Mouse (Mus musculus): ENCODE measurements at regions not wholly inside any gene's neighbourhood (a gene's known extent, or its start where the extent isn't known, plus 50 kb on each side); places are given as distances from the start of the nearest gene placed in this dataset.

- Histone ChIP-seq H3K79me2 (ENCODE audit: control insufficient read depth, insufficient read depth) (no peaks in the 10 kb centered on the region), H3ac (ENCODE audit: control insufficient read depth, insufficient read length, low read depth) (no peak overlapping the region), H3K27me3 (ENCODE audit: control insufficient read depth, insufficient read depth, insufficient read length) (no peaks in the 10 kb centered on the region), H3K4me3 (ENCODE audit: insufficient read depth, poor library complexity, severe bottlenecking) (no peak overlapping the region), H3K79me3 (ENCODE audit: low read depth) (no peaks in the 10 kb centered on the region), H3K36me3 (ENCODE audit: control insufficient read depth, insufficient read depth) (no peaks in the 10 kb centered on the region)
- TF ChIP-seq CEBPB (IDR thresholded peaks at IDR 0.05; ENCODE audit: low read depth) (no peak), CTCF (IDR thresholded peaks at IDR 0.05; ENCODE audit: control insufficient read depth, insufficient read depth, insufficient read length) (no peak), USF1 (IDR thresholded peaks at IDR 0.05; ENCODE audit: low read depth) (no peak)
Observed at GRCm38 (mm10) chr2:117842309-117842986, 269.2 kb upstream of the Thbs1 start.

- H3ac ChIP-seq (ENCODE audit: control insufficient read depth, insufficient read length, low read depth) = no peak overlapping the region
- H3K79me2 ChIP-seq (ENCODE audit: control insufficient read depth, insufficient read depth) = no peaks in the 10 kb centered on the region
- H3K36me3 ChIP-seq (ENCODE audit: control insufficient read depth, insufficient read depth) = no peaks in the 10 kb centered on the region
- H3K4me3 ChIP-seq (ENCODE audit: insufficient read depth, poor library complexity, severe bottlenecking) = no peak overlapping the region
- H3K79me3 ChIP-seq (ENCODE audit: low read depth) = no peaks in the 10 kb centered on the region
- no peaks in the 10 kb centered on the region for H3K27me3 ChIP-seq (ENCODE audit: control insufficient read depth, insufficient read depth, insufficient read length)
- TF ChIP-seq USF1 (IDR thresholded peaks at IDR 0.05; ENCODE audit: low read depth) = no peak
- TF ChIP-seq MYOD1 (IDR thresholded peaks at IDR 0.05; ENCODE audit: control insufficient read depth, insufficient read length, low read depth) = no peak
- no peak for TF ChIP-seq MYOG (IDR thresholded peaks at IDR 0.05; ENCODE audit: control insufficient read depth, extremely low read depth, insufficient read length)
- no peak for TF ChIP-seq CTCF (IDR thresholded peaks at IDR 0.05; ENCODE audit: control insufficient read depth, insufficient read depth, insufficient read length)
- TF ChIP-seq CEBPB (IDR thresholded peaks at IDR 0.05; ENCODE audit: low read depth) = no peak
- TF ChIP-seq MAX (IDR thresholded peaks at IDR 0.05) = no peak
- no peak for TF ChIP-seq FOSL1 (IDR thresholded peaks at IDR 0.05; ENCODE audit: insufficient read depth, low read length, poor library complexity, severe bottlenecking)
Observed at GRCm38 (mm10) chr2:117852442-117852841, 259.2 kb upstream of the Thbs1 start.

GRCm38 (mm10) chr2:117862301-117862700 lies 249.4 kb upstream of the Thbs1 start:
- no peaks in the 10 kb centered on the region for H3K36me3 ChIP-seq (ENCODE audit: control insufficient read depth, insufficient read depth)
- no peak for TF ChIP-seq MYOD1 (IDR thresholded peaks at IDR 0.05; ENCODE audit: control insufficient read depth, insufficient read length, low read depth)
- TF ChIP-seq CTCF (IDR thresholded peaks at IDR 0.05; ENCODE audit: control insufficient read depth, insufficient read depth, insufficient read length) = no peak
- TF ChIP-seq CEBPB (IDR thresholded peaks at IDR 0.05; ENCODE audit: low read depth) = no peak
- TF ChIP-seq MAX (IDR thresholded peaks at IDR 0.05) = no peak
- H3K4me3 ChIP-seq (ENCODE audit: insufficient read depth, poor library complexity, severe bottlenecking) = no peak overlapping the region
- no peak overlapping the region for H3ac ChIP-seq (ENCODE audit: control insufficient read depth, insufficient read length, low read depth)
- no peaks in the 10 kb centered on the region for H3K79me3 ChIP-seq (ENCODE audit: low read depth)
- no peaks in the 10 kb centered on the region for H3K27me3 ChIP-seq (ENCODE audit: control insufficient read depth, insufficient read depth, insufficient read length)
- no peaks in the 10 kb centered on the region for H3K79me2 ChIP-seq (ENCODE audit: control insufficient read depth, insufficient read depth)

- Histone ChIP-seq H3K27me3 (ENCODE audit: control insufficient read depth, insufficient read depth, insufficient read length) (no peaks in the 10 kb centered on the region), H3ac (ENCODE audit: control insufficient read depth, insufficient read length, low read depth) (no peak overlapping the region), H3K79me2 (ENCODE audit: control insufficient read depth, insufficient read depth) (no peaks in the 10 kb centered on the region), H3K79me3 (ENCODE audit: low read depth) (no peaks in the 10 kb centered on the region), H3K4me3 (ENCODE audit: insufficient read depth, poor library complexity, severe bottlenecking) (no peak overlapping the region), H3K36me3 (ENCODE audit: control insufficient read depth, insufficient read depth) (no peaks in the 10 kb centered on the region)
- TF ChIP-seq MAX (IDR thresholded peaks at IDR 0.05) = no peak
- TF ChIP-seq CEBPB (IDR thresholded peaks at IDR 0.05; ENCODE audit: low read depth) = no peak
- TF ChIP-seq FOSL1 (IDR thresholded peaks at IDR 0.05; ENCODE audit: insufficient read depth, low read length, poor library complexity, severe bottlenecking) = no peak
- no peak for TF ChIP-seq USF1 (IDR thresholded peaks at IDR 0.05; ENCODE audit: low read depth)
- no peak for TF ChIP-seq CTCF (IDR thresholded peaks at IDR 0.05; ENCODE audit: control insufficient read depth, insufficient read depth, insufficient read length)
- TF ChIP-seq MYOD1 (IDR thresholded peaks at IDR 0.05; ENCODE audit: control insufficient read depth, insufficient read length, low read depth) = no peak
- no peak for TF ChIP-seq MYOG (IDR thresholded peaks at IDR 0.05; ENCODE audit: control insufficient read depth, extremely low read depth, insufficient read length)
Observed at GRCm38 (mm10) chr2:117865119-117865518, 246.6 kb upstream of the Thbs1 start.

GRCm38 (mm10) chr2:117866946-117867345 lies 244.7 kb upstream of the Thbs1 start:
- H3K79me3 ChIP-seq (ENCODE audit: low read depth) = no peaks in the 10 kb centered on the region
- no peaks in the 10 kb centered on the region for H3K36me3 ChIP-seq (ENCODE audit: control insufficient read depth, insufficient read depth)
- TF ChIP-seq MAX (IDR thresholded peaks at IDR 0.05) (no peak), CEBPB (IDR thresholded peaks at IDR 0.05; ENCODE audit: low read depth) (no peak), MYOD1 (IDR thresholded peaks at IDR 0.05; ENCODE audit: control insufficient read depth, insufficient read length, low read depth) (no peak), USF1 (IDR thresholded peaks at IDR 0.05; ENCODE audit: low read depth) (no peak), MYOG (IDR thresholded peaks at IDR 0.05; ENCODE audit: control insufficient read depth, extremely low read depth, insufficient read length) (no peak), FOSL1 (IDR thresholded peaks at IDR 0.05; ENCODE audit: insufficient read depth, low read length, poor library complexity, severe bottlenecking) (no peak), CTCF (IDR thresholded peaks at IDR 0.05; ENCODE audit: control insufficient read depth, insufficient read depth, insufficient read length) (no peak)
- H3K27me3 ChIP-seq (ENCODE audit: control insufficient read depth, insufficient read depth, insufficient read length) = no peaks in the 10 kb centered on the region
- H3K4me3 ChIP-seq (ENCODE audit: insufficient read depth, poor library complexity, severe bottlenecking) = no peak overlapping the region
- H3ac ChIP-seq (ENCODE audit: control insufficient read depth, insufficient read length, low read depth) = no peak overlapping the region
- no peaks in the 10 kb centered on the region for H3K79me2 ChIP-seq (ENCODE audit: control insufficient read depth, insufficient read depth)

GRCm38 (mm10) chr2:117867409-117867808 lies 244.3 kb upstream of the Thbs1 start:
- H3K79me3 ChIP-seq (ENCODE audit: low read depth) = no peaks in the 10 kb centered on the region
- H3K4me3 ChIP-seq (ENCODE audit: insufficient read depth, poor library complexity, severe bottlenecking) = no peak overlapping the region
- TF ChIP-seq MYOD1 (IDR thresholded peaks at IDR 0.05; ENCODE audit: control insufficient read depth, insufficient read length, low read depth) = no peak
- no peak for TF ChIP-seq CTCF (IDR thresholded peaks at IDR 0.05; ENCODE audit: control insufficient read depth, insufficient read depth, insufficient read length)
- TF ChIP-seq USF1 (IDR thresholded peaks at IDR 0.05; ENCODE audit: low read depth) = no peak
- TF ChIP-seq FOSL1 (IDR thresholded peaks at IDR 0.05; ENCODE audit: insufficient read depth, low read length, poor library complexity, severe bottlenecking) = no peak
- TF ChIP-seq MYOG (IDR thresholded peaks at IDR 0.05; ENCODE audit: control insufficient read depth, extremely low read depth, insufficient read length) = no peak
- TF ChIP-seq MAX (IDR thresholded peaks at IDR 0.05) = no peak
- no peak for TF ChIP-seq CEBPB (IDR thresholded peaks at IDR 0.05; ENCODE audit: low read depth)

More at GRCm38 (mm10) chr2:117867409-117867808, 244.3 kb upstream of the Thbs1 start:
- Histone ChIP-seq H3K27me3 (ENCODE audit: control insufficient read depth, insufficient read depth, insufficient read length) (no peaks in the 10 kb centered on the region), H3ac (ENCODE audit: control insufficient read depth, insufficient read length, low read depth) (no peak overlapping the region), H3K79me2 (ENCODE audit: control insufficient read depth, insufficient read depth) (no peaks in the 10 kb centered on the region), H3K36me3 (ENCODE audit: control insufficient read depth, insufficient read depth) (no peaks in the 10 kb centered on the region)

All from C2C12 (cell line).